Mouse (Mus musculus): ENCODE measurements around the gene Arhgef12.

Arhgef12 gene

GRCm38 (mm10) chr9:43108721-43109120 is 1.7 kb upstream of the Arhgef12 start:
- DNase-seq (ENCODE audit: low spot score), result no peak

GRCm38 (mm10) chr9:43108081-43108480 is 1.0 kb upstream of the Arhgef12 start:
- no peak for DNase-seq (ENCODE audit: low spot score)

DNA sequence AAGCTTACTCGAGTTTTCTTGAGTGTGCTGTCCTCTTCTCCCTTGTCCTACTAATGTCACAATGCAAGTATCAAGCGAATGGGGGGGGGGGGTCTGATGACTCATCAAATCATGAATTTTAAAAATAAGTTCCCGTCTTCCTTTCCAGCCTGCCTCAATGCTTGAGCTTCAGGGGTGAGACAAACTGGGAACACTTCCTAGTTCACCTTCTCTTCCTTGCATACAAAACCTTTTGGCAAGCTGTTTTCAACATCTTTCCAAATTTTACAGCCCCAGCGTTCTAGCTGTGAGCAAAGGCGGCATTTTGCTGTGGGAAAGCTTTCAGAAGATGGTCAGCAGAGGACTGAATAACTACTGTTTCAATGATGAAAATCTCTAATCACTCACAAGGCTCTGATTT is 516 bp upstream of the Arhgef12 start:
- DNase-seq (ENCODE audit: low spot score), result no peak

- no peak for DNase-seq (ENCODE audit: low spot score)
These were observed 433 bp downstream of the Arhgef12 start for GRCm38 (mm10) chr9:43106426-43107186.

DNA sequence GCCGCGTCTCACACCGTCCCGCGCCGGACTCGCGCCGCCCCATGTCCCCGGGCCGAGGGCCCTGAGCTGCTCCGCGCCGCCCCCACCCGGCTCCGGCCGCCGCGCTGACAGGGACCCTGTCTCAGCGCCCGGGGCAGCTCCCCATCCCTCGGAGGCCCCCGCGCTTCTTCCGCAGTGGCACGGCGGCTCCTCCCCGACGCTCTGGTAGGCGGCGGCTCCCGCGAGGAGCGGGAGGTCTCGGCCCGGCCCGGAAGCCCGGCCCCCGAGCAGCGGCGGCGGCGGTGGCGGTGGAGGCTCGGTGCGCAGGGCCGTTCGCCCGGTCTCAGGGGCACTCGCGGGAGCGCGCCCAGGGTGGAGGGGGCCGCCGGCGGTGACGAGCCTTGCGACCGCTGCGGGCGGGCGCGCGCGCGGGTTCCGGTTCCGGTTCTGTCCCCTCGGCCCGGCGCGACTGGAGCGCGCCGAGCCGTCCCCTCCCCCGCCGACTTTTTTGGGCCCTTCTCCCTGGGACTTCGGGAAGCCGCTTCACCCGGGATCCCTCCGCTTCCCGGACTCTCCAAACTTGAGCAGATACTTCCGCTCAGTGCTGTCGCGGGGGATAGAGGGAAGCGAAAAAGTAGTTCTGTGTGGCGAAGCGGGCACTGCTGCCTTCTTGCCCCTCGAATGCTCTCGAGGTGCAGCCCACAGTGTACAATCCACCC is 1.2 kb downstream of the Arhgef12 start:
- peak; percentile 92 for DNase-seq (ENCODE audit: low spot score)

- DNase-seq (ENCODE audit: low spot score), result peak; percentile 46
These were observed 2.0 kb downstream of the Arhgef12 start for GRCm38 (mm10) chr9:43104873-43105663.

GRCm38 (mm10) chr9:43104526-43104872 is 2.5 kb downstream of the Arhgef12 start:
- no peak for DNase-seq (ENCODE audit: low spot score)

DNA sequence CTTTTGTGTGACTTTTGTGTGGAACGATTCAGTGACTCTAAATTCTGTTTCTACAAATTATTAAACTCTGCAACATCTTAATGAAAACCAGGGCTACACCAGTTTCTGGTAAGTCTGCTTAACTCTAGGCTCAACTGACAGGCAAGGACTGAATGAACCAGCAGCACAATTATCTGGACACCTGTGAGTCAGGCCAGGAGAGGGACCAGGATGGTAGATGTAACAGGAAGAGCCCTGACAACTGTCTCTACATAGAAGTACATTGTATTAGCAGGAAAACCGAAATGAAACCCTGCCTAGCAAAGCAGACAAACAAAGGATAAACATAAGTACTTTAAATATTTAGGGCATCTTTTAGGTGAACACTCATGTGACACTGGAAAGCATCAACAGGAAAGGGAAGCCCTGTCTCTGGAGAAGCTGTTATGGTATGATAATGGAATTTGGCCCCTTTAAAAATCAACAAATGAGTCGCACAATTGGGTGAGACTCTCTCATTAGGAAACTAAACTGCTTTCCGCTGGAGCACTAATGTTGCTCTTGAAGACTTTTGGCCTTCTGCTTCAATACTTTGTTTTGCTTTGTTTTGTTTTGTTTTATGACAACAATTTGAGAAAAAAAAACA is 3.3 kb downstream of the Arhgef12 start:
- DNase-seq (ENCODE audit: low spot score), result no peak

- no peak for DNase-seq (ENCODE audit: low spot score)
These were observed 4.1 kb downstream of the Arhgef12 start for GRCm38 (mm10) chr9:43102931-43103330.

- DNase-seq (ENCODE audit: low spot score), result peak; percentile 30
These were observed 5.0 kb downstream of the Arhgef12 start for GRCm38 (mm10) chr9:43101936-43102595.

DNA sequence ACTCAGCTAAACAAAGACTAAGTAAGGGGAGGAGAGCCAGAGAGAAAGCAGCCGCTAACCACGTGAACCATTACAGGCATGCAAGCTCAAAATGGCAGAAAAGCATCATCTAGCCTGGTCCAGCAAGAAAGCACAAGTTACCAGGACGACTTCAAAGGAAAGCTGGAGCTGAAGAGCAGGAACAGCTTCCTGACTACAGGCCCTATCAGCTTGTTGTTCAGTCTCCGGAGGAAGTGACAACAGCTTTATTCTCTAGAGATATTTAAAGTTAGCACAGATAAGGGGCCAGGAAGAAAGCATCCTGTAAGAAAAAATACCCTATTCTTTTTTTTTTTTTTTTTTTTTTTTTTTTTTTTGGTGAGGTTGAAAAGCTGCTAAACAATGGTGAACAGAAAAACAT is 8.1 kb downstream of the Arhgef12 start:
- no peak for DNase-seq (ENCODE audit: low spot score)

- DNase-seq (ENCODE audit: low spot score), result no peak
These were observed 9.1 kb downstream of the Arhgef12 start for GRCm38 (mm10) chr9:43097801-43098557.

DNA sequence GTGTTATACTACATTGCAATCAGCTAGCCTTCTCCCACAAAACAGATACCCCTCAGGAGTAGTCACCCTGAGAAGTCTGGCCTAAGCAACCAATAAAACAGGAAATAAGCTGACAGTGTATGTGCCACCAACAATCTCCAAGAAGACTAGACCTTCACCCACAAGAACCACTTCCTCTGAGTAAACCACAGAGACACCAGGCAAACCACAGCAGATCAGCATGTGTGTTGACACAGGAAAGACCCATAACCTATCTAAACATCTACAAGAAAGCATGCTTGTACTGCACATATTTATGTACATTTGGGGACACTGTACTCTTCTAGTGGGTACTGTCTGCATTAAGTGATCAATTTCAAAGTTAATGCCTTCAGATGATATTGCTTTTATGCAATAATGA is 10.7 kb downstream of the Arhgef12 start:
- DNase-seq (ENCODE audit: low spot score), result no peak

- no peak for DNase-seq (ENCODE audit: low spot score)
These were observed 12.2 kb downstream of the Arhgef12 start for GRCm38 (mm10) chr9:43094828-43095227.

DNA sequence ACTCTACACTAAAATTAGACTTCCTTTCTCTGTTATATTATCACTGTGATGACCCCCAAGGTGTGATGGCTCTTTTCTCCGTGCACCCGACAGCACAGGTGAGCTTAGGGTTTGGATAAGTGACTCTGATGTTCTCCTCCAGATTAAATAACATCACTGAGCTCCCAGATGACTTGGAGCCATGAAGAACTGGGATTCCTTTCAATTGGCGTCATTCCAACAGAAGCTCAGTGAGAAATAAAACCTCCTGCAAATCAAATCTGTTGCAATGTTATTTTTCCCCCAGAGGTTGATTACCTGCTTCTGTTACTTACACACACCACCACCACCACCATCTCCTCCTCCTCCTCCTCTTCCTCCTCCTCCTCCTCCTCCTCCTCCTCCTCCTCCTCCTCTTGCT is 13.2 kb downstream of the Arhgef12 start:
- no peak for DNase-seq (ENCODE audit: low spot score)

GRCm38 (mm10) chr9:43085686-43086285 is 21.3 kb downstream of the Arhgef12 start:
- DNase-seq (ENCODE audit: low spot score), result no peak

- no peak for DNase-seq (ENCODE audit: low spot score)
These were observed 22.3 kb downstream of the Arhgef12 start for GRCm38 (mm10) chr9:43084496-43085362.

- no peak for DNase-seq (ENCODE audit: low spot score)
These were observed 23.5 kb downstream of the Arhgef12 start for GRCm38 (mm10) chr9:43083441-43084055.

GRCm38 (mm10) chr9:43078711-43079110 is 28.3 kb downstream of the Arhgef12 start:
- DNase-seq (ENCODE audit: low spot score), result no peak
